Mouse (Mus musculus) cerebellum, adult 11 months (tissue): Measurements from ENCODE around the gene Slx4.
"Not testable (repeated sequence)": the region's sequence is repeated elsewhere in the genome, so short reads cannot be mapped to it uniquely, and the experiment has no call there.

ENCODE experiments used
- DNase-seq: peaks from one replicate; pipeline ENCODE4 v3.0.0; 2022

Slx4 gene

GRCm38 (mm10) chr16:3988410-3988809 is 15.2 kb downstream of the Slx4 start:
- no peak for DNase-seq

GRCm38 (mm10) chr16:3983146-3983700 is 20.3 kb downstream of the Slx4 start:
- no peak for DNase-seq

DNA sequence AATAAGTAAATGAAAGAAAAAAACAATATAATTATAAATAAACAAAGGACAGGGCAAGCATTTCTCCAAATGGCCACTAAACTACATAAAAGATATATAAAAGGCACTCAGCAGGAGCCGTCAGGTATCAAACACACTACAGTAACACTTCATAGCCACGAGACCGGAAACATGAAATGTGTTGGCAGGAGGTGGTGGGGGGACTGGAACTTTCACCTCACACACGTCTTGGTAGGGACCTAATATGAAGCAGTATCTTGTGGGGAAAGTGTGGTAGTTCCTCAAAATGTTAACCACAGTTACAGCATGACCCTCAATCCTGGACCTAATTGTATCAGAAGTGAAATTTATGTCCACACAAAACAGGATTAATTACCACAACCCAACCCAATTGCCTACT is 21.4 kb downstream of the Slx4 start:
- no peak for DNase-seq

GRCm38 (mm10) chr16:3976712-3977111 is 26.9 kb downstream of the Slx4 start:
- DNase-seq = no peak

GRCm38 (mm10) chr16:3976251-3976671 is 27.3 kb downstream of the Slx4 start, which contains the start of gene Nlrc3:
TSS of gene Nlrc3 (minus strand) at chr16:3976632.
- DNase-seq = no peak

- DNase-seq = no peak
Observed at GRCm38 (mm10) chr16:3975658-3976057, 27.9 kb downstream of the Slx4 start.

DNA sequence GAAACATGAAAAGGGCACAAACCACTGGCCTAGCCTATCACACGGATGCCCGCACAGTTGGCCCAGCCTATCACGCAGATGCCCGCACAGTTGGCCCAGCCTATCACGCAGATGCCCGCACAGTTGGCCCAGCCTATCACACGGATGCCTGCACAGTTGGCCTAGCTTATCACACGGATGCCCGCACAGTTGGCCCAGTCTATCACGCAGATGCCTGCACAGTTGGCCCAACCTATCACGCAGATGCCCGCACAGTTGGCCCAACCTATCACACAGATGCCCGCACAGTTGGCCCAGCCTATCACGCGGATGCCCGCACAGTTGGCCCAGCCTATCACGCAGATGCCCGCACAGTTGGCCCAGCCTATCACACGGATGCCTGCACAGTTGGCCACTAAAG is 29.1 kb downstream of the Slx4 start:
- DNase-seq = not testable (repeated sequence)

GRCm38 (mm10) chr16:3965534-3965933 is 38.0 kb downstream of the Slx4 start:
- DNase-seq = no peak

DNA sequence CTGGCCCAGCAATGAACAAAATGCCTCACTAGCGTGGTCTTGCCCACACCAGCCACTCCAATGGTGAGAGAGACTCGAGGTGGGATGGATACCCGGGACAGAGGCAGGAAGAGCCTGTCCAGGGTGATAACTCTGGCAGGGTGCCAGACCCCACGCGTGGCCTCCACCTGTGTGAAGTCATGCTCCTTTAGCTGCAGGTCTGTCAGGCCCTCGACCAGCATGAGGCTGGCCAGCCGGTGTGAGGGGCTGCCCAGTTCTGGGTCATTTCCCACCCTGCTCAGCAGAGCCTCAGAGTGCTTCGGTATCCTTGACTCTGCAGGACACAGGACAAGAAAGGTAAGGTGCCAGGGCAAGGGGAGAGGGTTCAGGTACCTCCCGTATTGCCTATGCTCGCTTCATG is 38.6 kb downstream of the Slx4 start:
- peak; percentile 29 for DNase-seq

GRCm38 (mm10) chr16:3959261-3959660 is 44.3 kb downstream of the Slx4 start:
- peak; percentile 35 for DNase-seq

DNA sequence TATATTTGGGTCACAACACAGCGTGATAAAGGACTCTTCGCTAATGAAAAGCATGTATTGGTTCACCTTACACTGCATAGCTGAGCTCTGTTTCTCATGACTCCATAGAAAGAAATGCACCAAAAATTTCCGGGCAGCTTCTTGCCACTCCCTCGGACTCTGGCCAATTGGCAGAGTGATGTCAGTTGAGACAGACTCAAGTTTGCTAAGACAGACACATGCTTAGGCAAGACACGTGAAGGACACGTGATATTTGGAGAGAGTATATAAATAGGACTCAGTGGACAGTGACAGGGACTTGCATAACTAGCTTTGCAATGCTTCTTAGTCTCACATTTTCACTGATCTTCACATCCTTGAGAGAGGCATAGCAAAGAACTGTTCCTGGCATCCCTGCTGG is 47.2 kb downstream of the Slx4 start:
- peak; percentile 49 for DNase-seq

GRCm38 (mm10) chr16:3951141-3951540 is 52.4 kb downstream of the Slx4 start:
- no peak for DNase-seq

GRCm38 (mm10) chr16:3934701-3935100 is 68.9 kb downstream of the Slx4 start:
- DNase-seq = no peak

DNA sequence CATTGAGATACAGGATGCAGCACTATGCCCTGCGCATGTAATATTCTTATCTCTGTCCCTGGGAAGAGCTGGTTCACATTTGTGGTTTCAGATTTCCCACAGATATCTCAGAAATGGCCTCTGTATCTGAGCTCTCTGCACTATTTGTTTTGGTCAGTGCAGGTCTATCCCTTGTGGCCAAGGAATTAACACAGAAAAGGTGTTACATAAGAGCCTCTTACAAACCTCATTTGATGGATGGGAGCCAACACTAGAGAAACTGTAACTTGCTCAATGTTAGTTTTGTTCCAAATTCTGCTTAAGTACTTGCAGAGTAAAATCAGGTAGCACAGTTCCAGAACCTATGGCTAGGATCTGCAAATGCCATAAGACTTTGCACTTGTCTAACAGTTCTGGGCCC is 69.5 kb downstream of the Slx4 start:
- no peak for DNase-seq

- DNase-seq = no peak
Observed at GRCm38 (mm10) chr16:3933536-3933935, 70.0 kb downstream of the Slx4 start.

DNA sequence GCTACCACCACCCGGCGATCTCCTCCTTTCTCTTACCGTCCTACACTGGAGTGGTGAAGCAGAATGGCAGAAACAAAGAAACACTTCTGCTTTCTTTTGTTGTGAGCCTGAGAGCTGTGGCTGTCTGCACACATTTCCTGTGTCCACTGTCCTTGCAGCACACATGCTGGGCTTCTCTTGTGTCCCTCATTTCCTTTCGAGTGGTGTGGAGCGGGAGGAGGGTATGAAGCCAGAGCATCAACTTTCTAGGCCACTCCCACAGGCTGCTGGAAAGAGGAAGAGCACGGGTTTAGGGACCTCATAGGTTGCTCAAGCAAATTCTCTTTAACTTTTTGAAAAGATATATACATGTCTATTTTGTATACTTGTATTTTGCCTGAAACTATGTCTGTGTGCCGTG is 74.4 kb downstream of the Slx4 start:
- DNase-seq = no peak
